Mouse (Mus musculus) embryonic fibroblast, embryonic 13.5 days (primary cell): Measurements from ENCODE around the gene Ap3b1.

ENCODE experiments used
- CTCF ChIP-seq: IDR thresholded peaks from 2 replicates; pipeline ENCODE4 v1.5.1; 2011; ENCODE audit warnings: mild to moderate bottlenecking, control low read depth, low read length, moderate library complexity, borderline replicate concordance; ENCODE audit not compliant: insufficient read depth
- POLR2A ChIP-seq: IDR thresholded peaks from 2 replicates; pipeline ENCODE4 v1.6.1; 2011; ENCODE audit warnings: low read depth, mild to moderate bottlenecking, control low read depth, low read length, moderate library complexity

- no peak for TF ChIP-seq POLR2A
- no peak for TF ChIP-seq CTCF
These were observed 138.8 kb downstream of the Ap3b1 start for GRCm38 (mm10) chr13:94497521-94497920.
